Mouse (Mus musculus) stomach, postnatal 0 days (tissue): ENCODE results near the gene Ctsd.

Experiments used
- CTCF ChIP-seq: IDR thresholded peaks from 2 replicates; pipeline ENCODE4 v1.5.1; 2016; ENCODE audit warnings: antibody characterized with exemption, low read depth, mild to moderate bottlenecking, moderate library complexity
- EP300 ChIP-seq: optimal IDR thresholded peaks from 2 replicates; pipeline ENCODE3; 2016; ENCODE audit warnings: antibody characterized with exemption

DNA sequence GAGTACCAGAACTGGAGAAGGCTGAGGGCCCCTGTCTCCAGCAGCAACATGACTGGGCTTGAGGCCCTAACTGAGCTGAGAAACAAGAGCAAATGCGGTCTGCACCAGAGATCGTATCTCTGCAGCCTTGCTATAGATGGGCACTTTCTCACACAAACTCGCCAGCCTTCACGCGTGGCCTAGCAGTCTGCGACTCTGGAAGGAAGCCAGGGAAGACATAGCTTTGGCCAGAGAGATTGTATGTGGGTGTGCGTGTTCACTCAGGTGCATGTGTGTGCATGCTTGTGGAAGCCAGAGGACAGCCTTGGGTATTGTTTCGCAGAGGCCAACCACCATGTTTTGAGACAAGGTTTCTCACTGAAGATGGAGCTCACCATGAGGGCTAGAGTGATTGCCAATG lies 20.8 kb upstream of the Ctsd start:
- no peak for TF ChIP-seq CTCF
- no peak for TF ChIP-seq EP300
